Mouse (Mus musculus) lung, embryonic 15.5 days (tissue): ENCODE measurements around the gene Zmiz2. TPM values are rescaled to one million over a fixed set of nuclear protein-coding genes. Genes with fewer than 3 reads are reported as not detected.

Experiments used
- microRNA-seq: library from miRNA; unstranded; fragments of <30 nt; microRNA quantifications from one replicate; pipeline ENCODE4, GENCODE M21; 2016
- polyA plus RNA-seq: library from polyadenylated mRNA; unstranded; fragments of >200 nt; fragmentation: Nextera tagmentation; extraction: Ambion mirVana; gene quantifications from 2 replicates; pipeline ENCODE4 v1.2.1, GENCODE M21; 2015

Zmiz2 gene
- polyA plus RNA-seq, 1 experiment from 2014 or later = 10.7 TPM

Small RNAs within 50 kb of the gene (microRNA-seq; reads per million reads assigned to microRNA genes)
- gene Mir7651 = 1.5 reads per million

Other genes starting within 250 kb of the Zmiz2 start
- gene A730071L15Rik, start 189.0 kb upstream of the Zmiz2 start, polyA plus RNA-seq = 0.21 and 0.42 TPM in 2 replicates
- 39.4 and 40.3 TPM in 2 replicates for gene Nudcd3, start 188.7 kb upstream of the Zmiz2 start, polyA plus RNA-seq
- gene Npc1l1, start 158.9 kb upstream of the Zmiz2 start, polyA plus RNA-seq = 0.04 TPM in 1 of 2 replicates, not detected in the other
- gene Ddx56, start 121.3 kb upstream of the Zmiz2 start, polyA plus RNA-seq = 89.7 and 91.0 TPM in 2 replicates
- gene Tmed4, start 114.2 kb upstream of the Zmiz2 start, polyA plus RNA-seq = 95.9 and 96.7 TPM in 2 replicates
- 98.7 and 107 TPM in 2 replicates for gene Ogdh, start 97.4 kb upstream of the Zmiz2 start, polyA plus RNA-seq
- 6,112 and 6,204 TPM in 2 replicates for gene Ppia, start 26.4 kb downstream of the Zmiz2 start, polyA plus RNA-seq
- 540 and 574 TPM in 2 replicates for gene H2afv, start 55.4 kb downstream of the Zmiz2 start, polyA plus RNA-seq
- 28.1 and 28.8 TPM in 2 replicates for gene Purb, start 86.8 kb downstream of the Zmiz2 start, polyA plus RNA-seq
- gene Myo1g, start 131.9 kb downstream of the Zmiz2 start, polyA plus RNA-seq = 2.9 and 4.1 TPM in 2 replicates
- 87.8 and 92.9 TPM in 2 replicates for gene Ccm2, start 157.8 kb downstream of the Zmiz2 start, polyA plus RNA-seq
- gene Nacad, start 217.0 kb downstream of the Zmiz2 start, polyA plus RNA-seq = 2.1 and 2.4 TPM in 2 replicates
- 33.9 and 37.9 TPM in 2 replicates for gene Tbrg4, start 237.0 kb downstream of the Zmiz2 start, polyA plus RNA-seq
- gene Wap, start 249.6 kb downstream of the Zmiz2 start, polyA plus RNA-seq = not detected in 2 replicates